Mouse (Mus musculus): ENCODE measurements around the gene Cers6. TPM values are rescaled to one million over a fixed set of nuclear protein-coding genes. Genes with fewer than 3 reads are reported as not detected.
A peak's percentile ranks its signal among the peaks of the same experiment; 100 is the strongest.

Gene Cers6
- polyA plus RNA-seq, 1 experiment from 2014 or later, result 3.6 TPM

DNA sequence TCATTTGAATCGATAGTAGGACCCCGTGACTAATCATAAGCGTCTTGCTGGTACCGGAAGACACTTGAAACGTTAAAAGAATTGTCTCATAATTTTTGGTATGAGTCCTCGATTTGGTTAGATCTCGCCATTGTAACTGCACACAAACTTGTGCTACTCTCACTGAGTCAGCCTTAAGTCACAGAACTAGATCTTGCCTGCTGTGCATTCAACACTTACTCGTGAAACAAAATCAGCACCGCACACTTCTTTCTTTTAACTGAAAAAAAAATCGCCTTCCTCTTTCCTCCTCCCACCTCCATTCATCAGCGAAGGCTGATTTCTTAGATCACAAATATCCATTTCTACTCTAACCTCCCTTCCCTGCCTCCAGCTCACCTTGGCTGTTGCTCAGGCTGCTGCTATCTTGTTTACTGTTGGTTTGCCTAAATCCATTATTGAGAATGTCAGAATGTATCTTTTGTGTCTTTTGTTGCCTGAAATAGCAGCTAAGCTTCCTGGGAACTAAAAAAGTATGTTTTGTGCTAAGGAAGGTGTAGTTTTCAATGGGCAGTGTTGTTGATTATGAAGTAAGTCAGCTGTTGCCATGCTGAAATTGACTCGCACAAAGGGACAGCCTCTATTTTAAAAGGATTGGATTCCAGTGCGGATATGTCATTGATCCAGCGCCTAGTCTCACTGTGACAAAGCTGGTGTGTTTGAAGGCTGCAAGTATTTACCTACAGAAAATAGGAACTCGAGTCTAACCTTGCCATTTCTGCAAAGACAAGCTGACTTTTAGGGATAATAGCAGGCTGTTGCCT is 1.4 kb downstream of the Cers6 start:
- Histone ChIP-seq H3K4me3 (replicated peaks) (peak overlapping the region; percentile 69), H3K9me3 (replicated peaks) (no peaks in the 10 kb centered on the region), H3K4me2 (peak overlapping the region; percentile 92), H3K27me3 (peaks cover 33% of the 10 kb centered on the region), H3K4me1 (replicated peaks) (peaks cover 19% of the 10 kb centered on the region), H3K9ac (peak overlapping the region; percentile 71), H3K27ac (no peak overlapping the region), H3K36me3 (no peaks in the 10 kb centered on the region)
- ATAC-seq (ENCODE audit: low read depth) (no peak), DNase-seq (no peak)
- 11% methylated on average over 15 of the region's 15 CpGs for WGBS (ENCODE audit: insufficient replicate concordance)

DNA sequence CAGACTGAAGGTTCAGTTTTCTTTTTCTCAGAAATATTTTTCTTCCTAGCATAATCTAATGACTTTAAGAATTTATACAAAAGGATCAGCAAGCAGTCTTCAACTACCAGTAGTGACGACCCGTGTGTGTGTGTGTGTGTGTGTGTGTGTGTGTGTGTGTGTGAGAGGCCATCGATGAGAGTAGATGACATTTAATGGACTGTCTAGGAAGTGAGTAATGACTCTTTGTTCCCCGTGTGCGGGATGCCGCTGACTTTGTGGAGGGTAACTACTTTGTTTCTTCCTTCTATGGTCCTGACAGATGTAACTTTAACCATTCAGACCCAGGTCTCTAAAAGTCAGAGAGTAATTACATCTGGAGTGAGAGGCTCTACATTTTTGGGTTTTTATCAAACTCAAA is 2.3 kb downstream of the Cers6 start:
- Histone ChIP-seq H3K4me1 (replicated peaks) (peaks cover 19% of the 10 kb centered on the region), H3K9ac (no peak overlapping the region), H3K4me2 (peak overlapping the region; percentile 92), H3K27ac (no peak overlapping the region), H3K36me3 (no peaks in the 10 kb centered on the region), H3K27me3 (peaks cover 33% of the 10 kb centered on the region), H3K4me3 (replicated peaks) (no peak overlapping the region; the same call in 1 of the 2 replicates), H3K9me3 (replicated peaks) (no peaks in the 10 kb centered on the region)
- 29% methylated on average over 6 of the region's 6 CpGs for WGBS (ENCODE audit: insufficient replicate concordance)
- ATAC-seq (ENCODE audit: low read depth), result no peak
- DNase-seq, result no peak

DNA sequence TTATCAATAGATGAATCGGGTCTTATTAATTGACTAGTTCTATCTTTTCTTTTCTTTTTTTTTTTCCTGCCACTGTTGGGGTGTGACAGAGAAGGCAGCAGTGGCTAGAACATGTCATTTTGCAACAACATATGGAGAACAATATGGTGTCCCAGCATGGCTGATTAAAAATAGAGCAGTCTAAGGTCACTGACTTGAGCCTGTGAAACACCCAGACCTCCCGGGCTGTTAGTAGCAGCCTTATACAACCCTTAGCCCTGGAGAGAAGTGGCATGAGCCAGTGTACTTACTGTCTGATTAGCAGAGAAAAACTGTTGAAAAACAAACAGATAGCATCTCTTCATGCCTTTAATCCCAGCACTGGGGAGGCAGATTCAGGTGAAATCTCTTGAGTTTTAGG is 3.1 kb downstream of the Cers6 start:
- 62% methylated on average over 2 of the region's 2 CpGs for WGBS (ENCODE audit: insufficient replicate concordance)
- H3K9ac ChIP-seq, result no peak overlapping the region
- H3K27ac ChIP-seq, result no peak overlapping the region
- H3K4me3 ChIP-seq (replicated peaks), result no peak overlapping the region
- no peaks in the 10 kb centered on the region for H3K9me3 ChIP-seq (replicated peaks)
- H3K27me3 ChIP-seq, result peaks cover 33% of the 10 kb centered on the region
- H3K4me2 ChIP-seq, result no peak overlapping the region
- peaks cover 19% of the 10 kb centered on the region for H3K4me1 ChIP-seq (replicated peaks)
- no peaks in the 10 kb centered on the region for H3K36me3 ChIP-seq
- DNase-seq, result no peak
- no peak for ATAC-seq (ENCODE audit: low read depth)

DNA sequence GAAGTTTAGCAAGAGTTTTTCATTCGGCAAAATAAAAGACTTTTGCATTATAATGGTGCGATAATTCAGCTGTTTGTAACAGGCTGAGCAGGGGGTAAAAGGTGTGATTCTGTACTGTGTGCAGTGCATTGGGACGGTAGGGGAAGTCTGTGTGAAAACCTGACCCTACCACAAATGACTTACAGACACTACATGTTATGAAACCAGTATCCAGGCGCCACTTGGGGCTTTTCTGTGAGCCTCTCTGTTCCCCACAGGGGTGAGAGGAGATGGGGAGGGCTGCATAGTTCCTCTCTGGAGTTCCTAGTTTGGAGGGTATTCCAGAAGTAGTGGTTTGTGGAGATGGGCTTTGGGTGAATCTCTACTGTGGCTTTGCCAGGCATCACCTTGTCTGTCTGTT is 5.9 kb downstream of the Cers6 start:
- Histone ChIP-seq H3K4me3 (replicated peaks) (no peak overlapping the region), H3K27me3 (peaks cover 7% of the 10 kb centered on the region), H3K9ac (no peak overlapping the region), H3K4me2 (no peak overlapping the region), H3K27ac (no peak overlapping the region), H3K4me1 (replicated peaks) (peaks cover 16% of the 10 kb centered on the region), H3K36me3 (no peaks in the 10 kb centered on the region), H3K9me3 (replicated peaks) (no peaks in the 10 kb centered on the region)
- ATAC-seq (ENCODE audit: low read depth), result no peak
- WGBS (ENCODE audit: insufficient replicate concordance), result 44% methylated on average over 4 of the region's 4 CpGs
- DNase-seq, result no peak

DNA sequence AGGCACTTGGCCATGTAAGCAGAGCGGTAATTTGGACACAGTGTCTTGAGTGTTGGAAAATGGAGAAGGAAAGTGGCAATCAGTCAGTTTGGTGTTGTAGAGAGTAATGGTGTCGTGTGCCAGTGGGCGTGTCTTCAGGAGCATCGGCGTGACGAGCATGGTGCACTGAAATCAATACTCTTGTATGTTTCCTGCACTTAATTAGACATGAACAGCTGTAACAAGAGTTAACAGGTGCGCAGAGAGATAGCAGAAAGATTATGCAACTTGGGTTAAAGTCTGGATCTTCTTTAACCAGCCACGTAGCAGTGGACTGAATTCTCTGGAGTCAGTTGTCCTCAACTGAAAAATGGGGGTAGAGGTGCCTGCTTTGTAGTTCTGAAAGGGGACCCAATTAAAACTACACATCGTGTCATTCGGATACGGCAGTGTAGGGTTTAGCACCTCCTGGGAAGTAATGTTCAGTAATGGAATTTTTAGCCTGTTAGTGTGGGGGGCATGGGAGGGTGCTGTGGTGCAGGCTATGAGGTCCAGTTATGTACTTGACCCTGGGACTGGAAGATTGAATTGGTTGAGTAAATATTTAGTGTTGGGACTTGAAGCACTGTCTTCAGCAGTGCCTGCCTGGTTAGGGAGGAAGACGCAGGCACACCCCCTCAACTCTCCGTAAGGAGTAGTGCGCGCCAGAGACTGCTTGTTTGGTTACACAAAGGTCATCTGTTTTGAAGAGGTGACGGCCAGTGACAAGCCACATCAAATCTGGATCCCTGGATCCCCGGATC is 9.9 kb downstream of the Cers6 start:
- no peaks in the 10 kb centered on the region for H3K9me3 ChIP-seq (replicated peaks)
- no peak overlapping the region for H3K4me3 ChIP-seq (replicated peaks)
- no peaks in the 10 kb centered on the region for H3K36me3 ChIP-seq
- peaks cover 31% of the 10 kb centered on the region for H3K4me1 ChIP-seq (replicated peaks)
- H3K4me2 ChIP-seq, result no peak overlapping the region
- DNase-seq (no peak), ATAC-seq (ENCODE audit: low read depth) (no peak)
- H3K9ac ChIP-seq, result no peak overlapping the region
- no peaks in the 10 kb centered on the region for H3K27me3 ChIP-seq
- H3K27ac ChIP-seq, result no peak overlapping the region
- 53% methylated on average over 17 of the region's 17 CpGs for WGBS (ENCODE audit: insufficient replicate concordance)

DNA sequence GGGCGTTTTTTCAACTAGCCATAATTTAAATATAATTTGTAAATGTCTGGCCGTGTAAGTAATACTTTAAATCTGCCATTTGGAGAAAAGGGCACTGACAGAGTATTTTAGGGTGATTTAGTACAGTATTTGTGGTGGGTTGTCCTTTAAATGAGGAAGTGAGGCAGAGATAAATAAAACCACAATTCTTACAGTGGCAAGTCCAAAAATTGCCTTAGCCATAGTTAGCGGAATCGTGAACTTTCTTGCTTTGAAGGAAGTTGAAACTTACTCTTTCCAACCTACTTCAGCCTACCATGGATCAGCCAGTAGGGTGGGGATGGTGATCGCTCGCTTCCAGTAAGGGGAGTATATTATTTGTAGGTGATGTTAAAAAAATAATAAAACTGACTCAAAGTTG is 11.8 kb downstream of the Cers6 start:
- no peak overlapping the region for H3K4me3 ChIP-seq (replicated peaks)
- 39% methylated on average over 6 of the region's 6 CpGs for WGBS (ENCODE audit: insufficient replicate concordance)
- H3K4me1 ChIP-seq (replicated peaks), result peaks cover 31% of the 10 kb centered on the region
- H3K9me3 ChIP-seq (replicated peaks), result no peaks in the 10 kb centered on the region
- ATAC-seq (ENCODE audit: low read depth) (no peak), DNase-seq (no peak)
- H3K9ac ChIP-seq, result no peak overlapping the region
- H3K27ac ChIP-seq, result no peak overlapping the region
- no peak overlapping the region for H3K4me2 ChIP-seq
- no peaks in the 10 kb centered on the region for H3K36me3 ChIP-seq
- no peaks in the 10 kb centered on the region for H3K27me3 ChIP-seq

DNA sequence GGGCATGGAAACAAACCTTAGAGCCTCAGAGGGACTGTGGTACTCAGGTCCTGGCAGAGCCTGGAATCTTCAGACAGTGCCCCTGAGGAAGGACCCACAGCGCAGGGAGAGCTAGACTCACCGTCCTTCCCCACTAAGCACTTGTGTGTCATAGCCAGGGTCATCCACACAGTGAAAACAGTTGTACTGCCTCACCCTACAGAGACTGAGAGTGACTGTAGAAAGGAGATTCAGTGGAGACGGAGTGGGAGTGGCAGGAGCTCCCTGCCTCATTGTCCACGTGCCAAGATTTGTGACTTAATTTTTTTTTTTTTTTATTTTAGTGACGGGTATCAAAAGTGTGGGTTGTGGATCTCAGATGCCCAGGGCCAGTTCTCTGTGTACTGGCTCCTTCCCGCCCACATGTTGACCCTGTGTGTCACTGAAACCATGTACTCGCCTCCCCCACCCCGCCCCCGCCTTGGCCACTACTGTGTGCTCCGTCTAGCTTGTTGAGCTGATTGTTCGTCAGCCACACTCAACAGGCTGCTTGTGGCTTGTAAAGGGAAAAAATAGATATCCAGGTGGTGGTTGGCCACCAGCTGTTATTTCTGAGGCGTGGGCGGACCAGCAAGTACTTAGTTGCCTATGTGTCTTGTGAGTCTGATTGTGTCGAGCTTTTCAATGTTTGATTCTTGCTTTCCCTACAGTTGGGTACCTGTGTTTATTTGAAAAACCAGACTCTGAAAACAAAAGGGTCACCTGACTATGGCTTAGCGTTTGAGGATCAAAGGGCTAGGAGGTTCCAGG is 12.6 kb downstream of the Cers6 start:
- peak; percentile 47; the same call in 1 of the 2 replicates for ATAC-seq (ENCODE audit: low read depth)
- Histone ChIP-seq H3K4me3 (replicated peaks) (no peak overlapping the region), H3K27me3 (no peaks in the 10 kb centered on the region), H3K9me3 (replicated peaks) (no peaks in the 10 kb centered on the region), H3K9ac (no peak overlapping the region), H3K4me1 (replicated peaks) (peaks cover 31% of the 10 kb centered on the region), H3K36me3 (no peaks in the 10 kb centered on the region), H3K4me2 (peak overlapping the region; percentile 17; the same call in 1 of the 2 replicates), H3K27ac (peak overlapping the region; percentile 39; the same call in 1 of the 2 replicates)
- WGBS (ENCODE audit: insufficient replicate concordance), result 45% methylated on average over 15 of the region's 15 CpGs
- no peak for DNase-seq

DNA sequence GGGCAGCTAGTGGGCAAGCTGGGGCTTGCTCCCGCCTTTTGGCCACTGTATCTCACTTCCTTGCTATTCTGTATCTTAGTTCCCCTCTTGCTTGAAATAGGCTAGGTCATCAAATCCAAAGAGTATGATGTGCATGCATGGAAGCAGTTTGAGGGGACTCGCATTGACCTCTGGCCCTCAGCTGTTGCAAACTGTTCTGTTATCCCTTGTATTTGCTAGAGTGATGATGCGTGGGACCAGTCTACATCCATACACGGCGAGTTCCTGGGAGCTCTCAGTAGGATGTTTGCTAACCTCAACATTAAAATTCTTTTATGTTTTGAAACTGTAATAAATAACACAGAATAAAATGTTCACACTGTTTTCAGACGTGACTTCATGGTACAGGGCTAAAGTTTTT is 13.3 kb downstream of the Cers6 start:
- no peaks in the 10 kb centered on the region for H3K27me3 ChIP-seq
- peak overlapping the region; percentile 39; the same call in 1 of the 2 replicates for H3K27ac ChIP-seq
- WGBS (ENCODE audit: insufficient replicate concordance), result 64% methylated on average over 6 of the region's 6 CpGs
- no peak overlapping the region for H3K9ac ChIP-seq
- peaks cover 31% of the 10 kb centered on the region for H3K4me1 ChIP-seq (replicated peaks)
- no peaks in the 10 kb centered on the region for H3K36me3 ChIP-seq
- peak overlapping the region; percentile 17; the same call in 1 of the 2 replicates for H3K4me2 ChIP-seq
- H3K9me3 ChIP-seq (replicated peaks), result no peaks in the 10 kb centered on the region
- ATAC-seq (ENCODE audit: low read depth) (no peak), DNase-seq (no peak)
- no peak overlapping the region for H3K4me3 ChIP-seq (replicated peaks)

DNA sequence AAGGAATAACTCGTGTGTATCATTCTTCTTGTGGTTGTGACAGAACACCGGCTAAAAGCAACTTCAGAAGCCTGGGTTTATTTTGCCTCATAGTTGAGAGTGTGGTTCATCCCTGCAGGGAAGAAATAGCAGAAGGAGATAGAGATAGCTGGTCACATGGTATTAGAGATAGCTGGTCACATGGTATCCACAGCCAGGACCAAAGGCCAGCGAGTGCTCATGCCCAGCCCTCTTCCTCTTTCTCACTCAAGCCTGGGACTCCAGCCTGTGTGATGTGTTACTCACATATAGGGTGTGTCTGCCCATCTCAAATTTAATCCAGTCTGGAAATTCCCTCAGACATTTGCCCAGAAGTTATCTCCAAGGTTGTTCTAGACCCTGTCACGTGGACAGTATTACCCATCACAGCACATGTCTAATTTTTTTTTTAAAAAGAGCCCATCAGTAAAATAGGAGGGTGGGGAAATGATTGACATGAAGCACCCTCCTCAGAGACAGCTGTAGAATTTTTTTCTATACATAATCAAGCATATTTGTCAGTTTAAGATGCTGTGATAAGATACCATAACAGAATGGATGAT is 17.9 kb downstream of the Cers6 start:
- Histone ChIP-seq H3K36me3 (no peaks in the 10 kb centered on the region), H3K27me3 (no peaks in the 10 kb centered on the region), H3K27ac (no peak overlapping the region), H3K4me3 (replicated peaks) (no peak overlapping the region), H3K4me1 (replicated peaks) (peaks cover 5% of the 10 kb centered on the region), H3K9ac (no peak overlapping the region), H3K9me3 (replicated peaks) (no peaks in the 10 kb centered on the region), H3K4me2 (no peak overlapping the region)
- ATAC-seq (ENCODE audit: low read depth) (no peak), DNase-seq (no peak)
- WGBS (ENCODE audit: insufficient replicate concordance), result 27% methylated on average over 4 of the region's 4 CpGs

DNA sequence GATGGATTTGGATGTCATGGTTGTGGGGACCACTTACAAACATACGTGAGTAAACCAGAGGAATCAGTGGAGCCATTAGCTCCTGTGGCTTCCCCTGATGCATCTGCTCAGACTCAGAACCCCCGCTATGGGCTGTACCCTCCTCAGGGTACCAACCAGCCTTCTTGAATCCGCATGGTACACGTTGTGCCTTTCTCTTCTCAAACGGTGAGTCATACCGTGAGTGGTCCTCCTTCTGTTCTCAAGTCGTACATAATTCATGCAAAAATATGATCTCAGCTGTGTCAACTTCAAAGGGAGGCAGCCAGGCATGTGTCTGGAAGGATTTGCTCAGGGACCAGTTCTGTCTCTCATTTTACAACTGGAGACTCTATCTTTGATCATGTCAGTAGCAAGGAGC is 23.3 kb downstream of the Cers6 start:
- ATAC-seq (ENCODE audit: low read depth) (no peak), DNase-seq (no peak)
- Histone ChIP-seq H3K27ac (no peak overlapping the region), H3K9me3 (replicated peaks) (no peaks in the 10 kb centered on the region), H3K4me1 (replicated peaks) (peaks cover 5% of the 10 kb centered on the region; the same call in 1 of the 2 replicates), H3K27me3 (no peaks in the 10 kb centered on the region), H3K4me3 (replicated peaks) (no peak overlapping the region), H3K4me2 (no peak overlapping the region), H3K9ac (no peak overlapping the region), H3K36me3 (no peaks in the 10 kb centered on the region)
- WGBS (ENCODE audit: insufficient replicate concordance), result 72% methylated on average over 7 of the region's 7 CpGs

DNA sequence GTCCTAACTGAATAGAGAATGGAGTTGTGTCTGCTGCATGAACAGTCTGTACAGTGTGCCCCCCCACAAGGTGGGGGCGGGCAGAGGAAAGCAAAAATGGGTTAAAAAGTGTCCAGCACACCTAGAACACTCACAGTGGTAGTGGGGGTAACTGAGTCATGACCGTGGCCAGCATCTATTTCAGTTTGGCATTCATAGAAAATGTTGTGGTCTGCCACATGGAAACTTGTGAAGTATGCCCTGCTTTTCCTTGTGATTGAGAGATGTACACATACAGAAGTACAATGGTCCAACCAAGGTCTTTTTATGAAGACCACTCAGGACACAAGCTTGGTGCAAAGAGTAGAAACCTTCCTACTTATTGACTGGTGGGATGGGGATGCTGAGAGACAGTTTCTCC is 24.0 kb downstream of the Cers6 start:
- Histone ChIP-seq H3K4me1 (replicated peaks) (peaks cover 7% of the 10 kb centered on the region; the same call in 1 of the 2 replicates), H3K9ac (no peak overlapping the region), H3K36me3 (no peaks in the 10 kb centered on the region), H3K4me2 (no peak overlapping the region), H3K4me3 (replicated peaks) (no peak overlapping the region), H3K9me3 (replicated peaks) (no peaks in the 10 kb centered on the region), H3K27ac (no peak overlapping the region), H3K27me3 (no peaks in the 10 kb centered on the region)
- 48% methylated on average over 2 of the region's 2 CpGs for WGBS (ENCODE audit: insufficient replicate concordance)
- ATAC-seq (ENCODE audit: low read depth), result no peak
- DNase-seq, result no peak
